Mouse (Mus musculus): ENCODE data around the gene Rab40c. TPM values are rescaled to one million over a fixed set of nuclear protein-coding genes. Genes with fewer than 3 reads are reported as not detected.

Rab40c gene
- total and polyA plus RNA-seq, 3 experiments: 9.3 to 12.4 (median 10.8) TPM

DNA sequence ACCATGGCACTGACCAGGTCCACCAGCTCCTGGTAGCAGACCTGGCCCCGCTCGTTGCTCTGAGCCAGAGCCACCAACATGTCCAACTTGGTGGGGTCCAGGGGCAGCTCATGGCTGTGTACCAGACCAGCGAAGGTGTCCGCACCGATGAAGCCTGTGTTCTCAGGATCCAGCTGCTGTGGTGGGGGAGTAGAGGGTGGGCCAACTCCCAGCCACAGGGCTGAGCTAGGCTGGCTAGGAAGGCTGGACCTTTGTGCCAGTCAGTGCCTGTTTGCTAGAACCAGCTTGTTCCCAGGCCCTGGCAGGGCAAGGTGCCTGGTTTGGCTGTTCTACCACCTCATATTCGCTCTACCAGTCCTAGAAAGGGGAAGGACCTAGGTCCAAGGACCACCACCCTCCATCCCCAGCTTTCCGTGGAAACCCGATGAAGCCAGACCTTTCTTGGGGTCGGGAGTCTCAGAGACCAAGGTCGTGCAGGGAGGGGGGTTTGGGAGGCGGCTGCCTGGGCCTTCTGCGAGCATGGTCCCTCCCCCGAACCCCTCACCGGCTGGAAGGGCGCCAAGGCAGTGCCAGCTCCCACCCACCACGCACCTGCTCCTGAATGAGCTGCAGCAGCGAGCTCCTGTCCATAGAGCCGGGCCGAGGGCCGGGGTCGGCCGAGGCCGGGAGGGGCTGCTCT, 83.0 kb downstream of the Rab40c start:
- TF ChIP-seq CTCF (IDR thresholded peaks at IDR 0.05; ENCODE audit: low read depth, low read length) (no peak), GATA2 (IDR thresholded peaks at IDR 0.05; ENCODE audit: borderline replicate concordance, low read depth, low read length) (no peak)
- peaks cover 83% of the 10 kb centered on the region for H3K4me1 ChIP-seq (ENCODE audit: insufficient read depth, low read depth, low read length)
- no peak for ATAC-seq (ENCODE audit: extremely low read depth, insufficient number of reproducible peaks, low FRiP score, poor library complexity, severe bottlenecking)
- H3K9me3 ChIP-seq (replicated peaks): no peaks in the 10 kb centered on the region
- no peaks in the 10 kb centered on the region for H3K27me3 ChIP-seq (ENCODE audit: insufficient read depth, low read length)
- no peak for DNase-seq (ENCODE audit: low spot score)
- peak overlapping the region; percentile 5; the same call in 1 of the 2 replicates for H3K4me3 ChIP-seq (ENCODE audit: low read depth, low read length)
- peaks cover 84% of the 10 kb centered on the region for H3K36me3 ChIP-seq (replicated peaks)

DNA sequence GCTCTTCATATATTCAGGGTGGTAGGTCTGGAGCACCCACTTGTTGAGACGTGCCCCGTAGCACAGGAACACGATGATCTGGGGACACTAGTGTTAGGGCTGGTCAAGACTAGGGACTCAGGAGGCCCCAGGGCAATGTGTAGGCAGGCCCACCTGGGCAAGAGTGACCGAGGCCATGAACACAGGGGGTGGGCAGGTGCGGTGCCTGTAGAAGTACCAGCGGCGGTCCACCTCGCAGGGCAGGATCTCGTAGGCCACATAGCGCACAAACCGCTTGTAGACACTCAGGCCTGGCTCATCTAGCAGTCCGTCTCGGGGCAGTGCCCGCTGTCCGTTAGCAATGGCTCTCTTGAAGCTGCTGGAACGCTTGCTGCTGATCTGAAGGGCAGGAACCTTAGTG, 83.7 kb downstream of the Rab40c start:
- DNase-seq (ENCODE audit: low spot score) (no peak), ATAC-seq (ENCODE audit: extremely low read depth, insufficient number of reproducible peaks, low FRiP score, poor library complexity, severe bottlenecking) (no peak)
- Histone ChIP-seq H3K27me3 (ENCODE audit: insufficient read depth, low read length) (no peaks in the 10 kb centered on the region), H3K9me3 (replicated peaks) (no peaks in the 10 kb centered on the region), H3K36me3 (replicated peaks) (peaks cover 84% of the 10 kb centered on the region), H3K4me3 (ENCODE audit: low read depth, low read length) (peak overlapping the region; percentile 81; the same call in 1 of the 2 replicates), H3K4me1 (ENCODE audit: insufficient read depth, low read depth, low read length) (peaks cover 83% of the 10 kb centered on the region)
- no peak for TF ChIP-seq POLR2AphosphoS5 (IDR thresholded peaks at IDR 0.05; ENCODE audit: insufficient replicate concordance, low read depth, low read length)
- no peak for TF ChIP-seq TAL1 (conservative IDR thresholded peaks at IDR 0.05; ENCODE audit: low read depth, low read length)
- TF ChIP-seq GATA1 (IDR thresholded peaks at IDR 0.05; ENCODE audit: borderline replicate concordance, low read length): no peak
- TF ChIP-seq GATA2 (IDR thresholded peaks at IDR 0.05; ENCODE audit: borderline replicate concordance, low read depth, low read length): no peak
- no peak for TF ChIP-seq CTCF (IDR thresholded peaks at IDR 0.05; ENCODE audit: low read depth, low read length)

DNA sequence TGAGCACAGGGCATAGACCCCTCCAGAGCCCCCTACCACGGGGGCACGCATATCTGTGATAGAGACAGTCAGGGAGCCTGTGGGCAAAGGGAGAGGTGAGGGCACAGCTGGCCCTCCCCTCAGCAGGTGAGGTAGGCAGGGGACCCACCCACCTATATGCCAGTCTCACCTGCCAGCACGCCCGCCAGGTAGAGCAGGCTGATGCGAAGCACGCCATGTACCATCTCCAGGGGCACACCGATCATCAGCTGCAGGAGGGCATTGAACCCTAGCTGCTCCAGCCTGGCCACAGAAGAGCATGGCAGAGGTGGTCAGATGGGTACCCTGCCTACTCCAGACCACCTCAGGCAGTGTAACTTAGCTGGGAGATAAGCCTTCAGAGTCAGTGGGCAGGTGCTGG, 84.2 kb downstream of the Rab40c start:
- Histone ChIP-seq H3K27me3 (ENCODE audit: insufficient read depth, low read length) (no peaks in the 10 kb centered on the region), H3K36me3 (replicated peaks) (peaks cover 84% of the 10 kb centered on the region), H3K4me1 (ENCODE audit: insufficient read depth, low read depth, low read length) (peaks cover 83% of the 10 kb centered on the region), H3K4me3 (ENCODE audit: low read depth, low read length) (peak overlapping the region; percentile 81), H3K9me3 (replicated peaks) (no peaks in the 10 kb centered on the region)
- DNase-seq (ENCODE audit: low spot score): no peak
- ATAC-seq (ENCODE audit: extremely low read depth, insufficient number of reproducible peaks, low FRiP score, poor library complexity, severe bottlenecking): no peak
- TF ChIP-seq GATA2 (IDR thresholded peaks at IDR 0.05; ENCODE audit: borderline replicate concordance, low read depth, low read length) (no peak), POLR2AphosphoS5 (IDR thresholded peaks at IDR 0.05; ENCODE audit: insufficient replicate concordance, low read depth, low read length) (no peak), GATA1 (IDR thresholded peaks at IDR 0.05; ENCODE audit: borderline replicate concordance, low read length) (no peak), TAL1 (conservative IDR thresholded peaks at IDR 0.05; ENCODE audit: low read depth, low read length) (no peak), CTCF (IDR thresholded peaks at IDR 0.05; ENCODE audit: low read depth, low read length) (no peak)

DNA sequence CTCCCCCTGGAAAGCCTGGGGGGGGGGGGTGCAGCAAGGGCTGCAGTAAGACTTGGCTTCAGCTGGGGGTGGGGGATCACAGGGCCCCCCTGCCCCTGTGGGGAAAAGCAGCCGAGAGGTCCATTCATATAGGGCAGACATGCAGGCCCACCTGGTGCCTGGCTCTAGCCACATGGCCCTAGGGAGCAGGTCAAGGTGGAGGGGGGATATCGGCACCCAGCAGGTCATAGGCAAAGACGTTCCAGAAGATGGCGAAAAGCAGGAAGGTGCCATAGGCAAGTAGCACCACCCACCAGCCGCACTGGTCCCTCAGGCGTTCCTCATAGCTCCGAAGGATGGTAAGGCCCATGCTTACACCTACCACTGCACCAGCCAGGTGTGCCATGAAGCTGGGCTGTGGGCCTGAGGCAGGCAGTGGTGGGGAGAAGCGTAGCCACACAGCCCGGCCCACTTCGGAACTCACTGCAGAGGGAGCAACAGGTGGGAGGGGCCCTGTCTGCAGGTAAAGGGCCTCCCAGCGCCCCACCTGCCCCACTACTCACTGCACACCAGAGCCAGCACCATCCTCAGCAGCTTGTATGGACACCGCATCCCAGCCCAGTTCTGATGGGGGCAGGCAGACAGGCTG, 84.8 kb downstream of the Rab40c start:
- Histone ChIP-seq H3K27me3 (ENCODE audit: insufficient read depth, low read length) (no peaks in the 10 kb centered on the region), H3K4me3 (ENCODE audit: low read depth, low read length) (peak overlapping the region; percentile 81), H3K36me3 (replicated peaks) (peaks cover 84% of the 10 kb centered on the region), H3K9me3 (replicated peaks) (no peaks in the 10 kb centered on the region), H3K4me1 (ENCODE audit: insufficient read depth, low read depth, low read length) (peaks cover 82% of the 10 kb centered on the region)
- TF ChIP-seq POLR2AphosphoS5 (IDR thresholded peaks at IDR 0.05; ENCODE audit: insufficient replicate concordance, low read depth, low read length) (no peak), GATA2 (IDR thresholded peaks at IDR 0.05; ENCODE audit: borderline replicate concordance, low read depth, low read length) (no peak), TAL1 (conservative IDR thresholded peaks at IDR 0.05; ENCODE audit: low read depth, low read length) (no peak), CTCF (IDR thresholded peaks at IDR 0.05; ENCODE audit: low read depth, low read length) (no peak), GATA1 (IDR thresholded peaks at IDR 0.05; ENCODE audit: borderline replicate concordance, low read length) (no peak)
- DNase-seq (ENCODE audit: low spot score) (no peak), ATAC-seq (ENCODE audit: extremely low read depth, insufficient number of reproducible peaks, low FRiP score, poor library complexity, severe bottlenecking) (no peak)

DNA sequence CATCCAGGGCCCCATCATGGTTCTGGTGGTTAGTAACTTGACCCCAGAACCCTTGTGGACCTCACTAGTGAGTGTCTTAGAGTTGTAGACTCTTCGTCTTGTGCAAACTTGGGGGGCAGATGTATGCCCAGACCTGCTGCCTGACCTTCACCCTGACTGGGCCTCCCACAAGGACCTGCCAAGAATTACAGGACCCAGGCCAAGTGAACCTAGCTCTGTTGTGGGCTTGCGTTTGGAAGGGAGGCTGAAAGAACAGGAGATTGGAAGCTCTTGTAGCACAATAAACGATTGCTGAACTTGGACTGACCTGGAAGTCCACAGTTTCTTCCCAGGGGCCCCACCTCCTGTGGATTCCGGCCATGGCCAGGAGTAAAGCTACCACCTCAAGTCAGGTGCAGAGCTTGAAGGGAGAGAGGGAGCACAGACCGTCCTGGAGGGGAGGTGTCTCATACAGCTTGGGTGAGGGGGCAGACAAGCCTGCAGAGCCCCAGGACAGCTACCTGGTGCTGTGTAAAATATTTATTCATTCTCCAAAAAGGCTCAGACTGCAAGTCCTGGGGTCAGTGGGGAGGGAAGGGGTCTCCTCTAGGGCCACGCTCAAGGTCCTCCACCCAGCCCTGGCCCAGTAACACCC, 85.4 kb downstream of the Rab40c start:
- H3K36me3 ChIP-seq (replicated peaks): peaks cover 84% of the 10 kb centered on the region
- DNase-seq (ENCODE audit: low spot score) (no peak), ATAC-seq (ENCODE audit: extremely low read depth, insufficient number of reproducible peaks, low FRiP score, poor library complexity, severe bottlenecking) (no peak)
- H3K27me3 ChIP-seq (ENCODE audit: insufficient read depth, low read length): no peaks in the 10 kb centered on the region
- H3K4me1 ChIP-seq (ENCODE audit: insufficient read depth, low read depth, low read length): peaks cover 82% of the 10 kb centered on the region
- peak overlapping the region; percentile 81 for H3K4me3 ChIP-seq (ENCODE audit: low read depth, low read length)
- no peak for TF ChIP-seq GATA2 (IDR thresholded peaks at IDR 0.05; ENCODE audit: borderline replicate concordance, low read depth, low read length)
- no peak for TF ChIP-seq TAL1 (conservative IDR thresholded peaks at IDR 0.05; ENCODE audit: low read depth, low read length)
- TF ChIP-seq POLR2AphosphoS5 (IDR thresholded peaks at IDR 0.05; ENCODE audit: insufficient replicate concordance, low read depth, low read length): no peak
- TF ChIP-seq GATA1 (IDR thresholded peaks at IDR 0.05; ENCODE audit: borderline replicate concordance, low read length): no peak
- no peak for TF ChIP-seq CTCF (IDR thresholded peaks at IDR 0.05; ENCODE audit: low read depth, low read length)
- no peaks in the 10 kb centered on the region for H3K9me3 ChIP-seq (replicated peaks)

DNA sequence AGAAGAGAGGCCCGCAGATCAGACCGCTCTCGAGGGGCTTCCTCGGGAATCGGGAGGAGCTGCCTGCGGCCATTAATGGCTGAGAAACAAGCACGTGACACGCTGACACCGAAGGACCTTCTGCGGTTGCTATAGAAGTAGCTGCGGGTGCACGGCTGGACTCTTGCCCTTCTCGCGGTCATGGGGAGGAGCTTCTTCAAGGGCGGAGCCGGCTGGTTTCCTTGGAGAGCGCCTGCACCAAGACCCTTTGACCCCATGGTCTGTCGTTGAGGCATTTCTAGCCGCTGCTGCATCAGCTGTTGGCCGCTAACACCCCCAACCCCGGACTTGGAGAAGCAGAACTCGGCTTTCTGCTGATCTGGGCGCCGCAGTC, 86.2 kb downstream of the Rab40c start, which contains the start of gene Stub1:
TSS of gene Stub1 (minus strand) at position 114 of the 373 bp plus-strand sequence.
- peaks cover 85% of the 10 kb centered on the region for H3K36me3 ChIP-seq (replicated peaks)
- peak within 1 kb of the TSS; percentile 81 for H3K4me3 ChIP-seq (ENCODE audit: low read depth, low read length)
- no peaks in the 10 kb centered on the region for H3K9me3 ChIP-seq (replicated peaks)
- H3K4me1 ChIP-seq (ENCODE audit: insufficient read depth, low read depth, low read length): peaks cover 84% of the 10 kb centered on the region
- ATAC-seq (ENCODE audit: extremely low read depth, insufficient number of reproducible peaks, low FRiP score, poor library complexity, severe bottlenecking) (peak; percentile 61), DNase-seq (ENCODE audit: low spot score) (peak; percentile 73)
- TF ChIP-seq GATA2 (IDR thresholded peaks at IDR 0.05; ENCODE audit: borderline replicate concordance, low read depth, low read length): no peak
- no peak for TF ChIP-seq GATA1 (IDR thresholded peaks at IDR 0.05; ENCODE audit: borderline replicate concordance, low read length)
- no peak for TF ChIP-seq CTCF (IDR thresholded peaks at IDR 0.05; ENCODE audit: low read depth, low read length)
- no peak for TF ChIP-seq TAL1 (conservative IDR thresholded peaks at IDR 0.05; ENCODE audit: low read depth, low read length)
- no peak for TF ChIP-seq POLR2AphosphoS5 (IDR thresholded peaks at IDR 0.05; ENCODE audit: insufficient replicate concordance, low read depth, low read length)
- H3K27me3 ChIP-seq (ENCODE audit: insufficient read depth, low read length): no peaks in the 10 kb centered on the region

Measured in G1E (cell line).